Mouse (Mus musculus): Measurements from ENCODE around the gene Pex14.

Gene Pex14

GRCm38 (mm10) chr4:149057470-149057869 is 42.2 kb downstream of the Pex14 start:
- DNase-seq (ENCODE audit: low read depth, low spot score) = no peak

GRCm38 (mm10) chr4:149056957-149057356 is 42.7 kb downstream of the Pex14 start:
- no peak for DNase-seq (ENCODE audit: low read depth, low spot score)

- no peak for DNase-seq (ENCODE audit: low read depth, low spot score)
Measured at GRCm38 (mm10) chr4:149055847-149056246, 43.8 kb downstream of the Pex14 start.

- peak; percentile 89 for DNase-seq (ENCODE audit: low read depth, low spot score)
Measured at GRCm38 (mm10) chr4:149049351-149050159, 50.1 kb downstream of the Pex14 start.

GRCm38 (mm10) chr4:149048625-149049228 is 50.9 kb downstream of the Pex14 start:
- DNase-seq (ENCODE audit: low read depth, low spot score) = peak; percentile 63

GRCm38 (mm10) chr4:149047360-149047759 is 52.3 kb downstream of the Pex14 start:
- DNase-seq (ENCODE audit: low read depth, low spot score) = peak; percentile 29

- no peak for DNase-seq (ENCODE audit: low read depth, low spot score)
Measured at GRCm38 (mm10) chr4:149045885-149046284, 53.8 kb downstream of the Pex14 start.

- DNase-seq (ENCODE audit: low read depth, low spot score) = no peak
Measured at GRCm38 (mm10) chr4:149040289-149040688, 59.4 kb downstream of the Pex14 start.

- no peak for DNase-seq (ENCODE audit: low read depth, low spot score)
Measured at GRCm38 (mm10) chr4:149037706-149038105, 62.0 kb downstream of the Pex14 start.

- DNase-seq (ENCODE audit: low read depth, low spot score) = no peak
Measured at GRCm38 (mm10) chr4:149036592-149036991, 63.1 kb downstream of the Pex14 start.

GRCm38 (mm10) chr4:149031507-149031906 is 68.2 kb downstream of the Pex14 start:
- DNase-seq (ENCODE audit: low read depth, low spot score) = peak; percentile 46

- DNase-seq (ENCODE audit: low read depth, low spot score) = no peak
Measured at GRCm38 (mm10) chr4:149027571-149027970, 72.1 kb downstream of the Pex14 start.

GRCm38 (mm10) chr4:149025242-149025641 is 74.4 kb downstream of the Pex14 start:
- DNase-seq (ENCODE audit: low read depth, low spot score) = no peak

GRCm38 (mm10) chr4:149021021-149021420 is 78.7 kb downstream of the Pex14 start:
- no peak for DNase-seq (ENCODE audit: low read depth, low spot score)

- DNase-seq (ENCODE audit: low read depth, low spot score) = no peak
Measured at GRCm38 (mm10) chr4:149019456-149019855, 80.2 kb downstream of the Pex14 start.

GRCm38 (mm10) chr4:149006756-149007155 is 92.9 kb downstream of the Pex14 start:
- DNase-seq (ENCODE audit: low read depth, low spot score) = no peak

GRCm38 (mm10) chr4:149006107-149006506 is 93.6 kb downstream of the Pex14 start:
- peak; percentile 40 for DNase-seq (ENCODE audit: low read depth, low spot score)

GRCm38 (mm10) chr4:149002441-149003093 is 97.1 kb downstream of the Pex14 start:
- no peak for DNase-seq (ENCODE audit: low read depth, low spot score)

GRCm38 (mm10) chr4:149001515-149001914 is 98.2 kb downstream of the Pex14 start:
- no peak for DNase-seq (ENCODE audit: low read depth, low spot score)

- no peak for DNase-seq (ENCODE audit: low read depth, low spot score)
Measured at GRCm38 (mm10) chr4:149000746-149001145, 98.9 kb downstream of the Pex14 start.

- peak; percentile 14 for DNase-seq (ENCODE audit: low read depth, low spot score)
Measured at GRCm38 (mm10) chr4:148993948-148994347, 105.7 kb downstream of the Pex14 start.

- DNase-seq (ENCODE audit: low read depth, low spot score) = no peak
Measured at GRCm38 (mm10) chr4:148990038-148990437, 109.6 kb downstream of the Pex14 start.
